Mouse (Mus musculus) liver, embryonic 14.5 days (tissue): ENCODE results near the gene Zbed3.

Experiments
- CTCF ChIP-seq: IDR thresholded peaks from 2 replicates; pipeline ENCODE4 v1.5.1; 2016; ENCODE audit warnings: antibody characterized with exemption, low read depth, control low read depth
- EP300 ChIP-seq: IDR thresholded peaks from 2 replicates; pipeline ENCODE4 v1.6.1; 2016; ENCODE audit warnings: antibody characterized with exemption, low read depth

DNA sequence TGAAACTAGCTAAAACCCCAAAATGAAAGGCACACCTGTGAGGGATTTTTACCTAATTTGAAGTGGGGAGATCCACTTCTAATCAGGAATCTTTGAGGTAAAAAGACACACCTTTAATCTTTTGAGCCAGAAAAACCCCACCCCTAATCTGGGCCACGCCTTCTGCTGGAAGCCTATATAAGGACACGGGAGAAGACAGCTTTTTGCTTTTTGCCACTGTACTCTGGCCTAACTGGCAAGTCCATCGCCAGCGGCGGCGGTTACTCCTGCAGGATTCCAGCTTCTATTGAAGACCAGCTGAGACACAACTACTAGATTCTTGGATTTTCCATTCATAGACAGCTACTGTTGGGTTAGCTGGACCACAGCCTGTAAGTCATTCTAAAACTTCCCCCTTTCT lies at the start of gene Zbed3:
- TF ChIP-seq CTCF = no peak
- no peak for TF ChIP-seq EP300
